Mouse (Mus musculus): ENCODE data around the gene Mxra8.

GRCm38 (mm10) chr4:155854991-155855390 is 15.5 kb downstream of the Mxra8 start:
- no peak for TF ChIP-seq POLR2A (IDR thresholded peaks at IDR 0.05; ENCODE audit: extremely low read depth, insufficient read depth, low read length)
- TF ChIP-seq CTCF (IDR thresholded peaks at IDR 0.05; ENCODE audit: extremely low read depth, insufficient read depth, low read length), result no peak
